Mouse (Mus musculus): ENCODE measurements around the gene Vmp1. TPM values are rescaled to one million over a fixed set of nuclear protein-coding genes. Genes with fewer than 3 reads are reported as not detected.

Gene Vmp1
- total and polyA plus RNA-seq, 3 experiments, result 80.9 to 209 (median 167) TPM

DNA sequence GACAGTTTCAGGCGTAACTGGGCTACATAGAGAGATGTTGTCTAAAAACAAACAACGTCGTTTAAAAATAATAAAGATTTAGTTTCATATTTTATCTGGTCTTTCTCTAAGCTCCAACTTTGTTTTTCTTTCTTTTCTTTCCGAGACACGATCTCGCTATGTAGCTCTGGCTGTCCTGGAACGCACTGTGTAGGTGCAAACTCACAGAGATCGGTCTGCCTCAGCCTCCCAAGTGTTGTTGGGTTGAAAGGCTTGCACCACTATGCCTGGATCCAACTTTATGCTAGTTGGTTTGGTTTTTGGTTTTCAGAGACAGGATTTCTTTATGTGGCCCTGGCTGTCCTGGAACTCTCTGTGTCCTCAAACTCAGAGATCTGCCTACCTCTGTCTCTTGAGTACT lies 138.1 kb downstream of the Vmp1 start:
- Histone ChIP-seq H3K9ac (ENCODE audit: insufficient read depth, low read depth) (peak overlapping the region; percentile 76), H3K27ac (ENCODE audit: insufficient read depth, low read depth) (no peak overlapping the region), H3K4me3 (replicated peaks in 1 of 3; ENCODE audit: low read depth in 2 of 3, low read length in 2 of 3, poor library complexity in 1 of 3) (peak overlapping the region; percentile 64 to 91 (median 83)), H3K36me3 (replicated peaks in 1 of 2; ENCODE audit: control insufficient read depth in 1 of 2, insufficient read depth in 1 of 2, low read length in 1 of 2) (peaks cover 9 to 29% of the 10 kb centered on the region in 2 experiments), H3K4me1 (ENCODE audit: control insufficient read depth in 1 of 2, insufficient read depth in 2 of 2) (peaks cover 8 to 41% of the 10 kb centered on the region in 2 experiments; a peak in 3 of 4 replicates), H3K79me2 (replicated peaks; ENCODE audit: control insufficient read depth, extremely low read depth, insufficient read depth, poor library complexity, severe bottlenecking) (peaks cover 44% of the 10 kb centered on the region), H3K9me3 (replicated peaks; ENCODE audit: low read length) (no peaks in the 10 kb centered on the region), H3K4me2 (ENCODE audit: insufficient read depth, low read depth, poor library complexity, severe bottlenecking) (peak overlapping the region; percentile 98), H3K27me3 (replicated peaks) (no peaks in the 10 kb centered on the region)
- TF ChIP-seq GABPA (IDR thresholded peaks at IDR 0.05; ENCODE audit: insufficient replicate concordance, low read depth, low read length), result no peak
- no peak for TF ChIP-seq ZC3H11A (IDR thresholded peaks at IDR 0.05; ENCODE audit: low read depth, low read length)
- TF ChIP-seq NRF1 (IDR thresholded peaks at IDR 0.05; ENCODE audit: low read depth, low read length), result no peak
- no peak for TF ChIP-seq E2F4 (IDR thresholded peaks at IDR 0.05; ENCODE audit: insufficient replicate concordance, low read depth, low read length)
- TF ChIP-seq POLR2A (IDR thresholded peaks at IDR 0.05; ENCODE audit: low read depth, low read length), result no peak
- TF ChIP-seq CTCF (conservative IDR thresholded peaks at IDR 0.05 in 1 of 2, IDR thresholded peaks at IDR 0.05 in 1 of 2; ENCODE audit: low read depth in 2 of 2, low read length in 2 of 2), result no peak
- no peak for TF ChIP-seq SMC3 (IDR thresholded peaks at IDR 0.05; ENCODE audit: low read depth, low read length)
- no peak for TF ChIP-seq ZNF384 (IDR thresholded peaks at IDR 0.05; ENCODE audit: low read depth, low read length)
- TF ChIP-seq MAX (IDR thresholded peaks at IDR 0.05; ENCODE audit: low read length), result no peak
- TF ChIP-seq RAD21 (IDR thresholded peaks at IDR 0.05; ENCODE audit: low read depth, low read length), result no peak
- TF ChIP-seq SIN3A (IDR thresholded peaks at IDR 0.05; ENCODE audit: low read length), result no peak
- dilution Hi-C loops (cut with MboI; ENCODE audit: extremely low pct_ligation_motif_present, extremely low pct_unique_long_range_greater_than_20kb, low sequenced_read_pairs) (no loop called here), in situ Hi-C loops (cut with MboI; ENCODE audit: low pct_ligation_motif_present, low pct_unique_long_range_greater_than_20kb, low sequenced_read_pairs) (no loop called here)
- no peak for DNase-seq (ENCODE audit: extremely low read depth)

DNA sequence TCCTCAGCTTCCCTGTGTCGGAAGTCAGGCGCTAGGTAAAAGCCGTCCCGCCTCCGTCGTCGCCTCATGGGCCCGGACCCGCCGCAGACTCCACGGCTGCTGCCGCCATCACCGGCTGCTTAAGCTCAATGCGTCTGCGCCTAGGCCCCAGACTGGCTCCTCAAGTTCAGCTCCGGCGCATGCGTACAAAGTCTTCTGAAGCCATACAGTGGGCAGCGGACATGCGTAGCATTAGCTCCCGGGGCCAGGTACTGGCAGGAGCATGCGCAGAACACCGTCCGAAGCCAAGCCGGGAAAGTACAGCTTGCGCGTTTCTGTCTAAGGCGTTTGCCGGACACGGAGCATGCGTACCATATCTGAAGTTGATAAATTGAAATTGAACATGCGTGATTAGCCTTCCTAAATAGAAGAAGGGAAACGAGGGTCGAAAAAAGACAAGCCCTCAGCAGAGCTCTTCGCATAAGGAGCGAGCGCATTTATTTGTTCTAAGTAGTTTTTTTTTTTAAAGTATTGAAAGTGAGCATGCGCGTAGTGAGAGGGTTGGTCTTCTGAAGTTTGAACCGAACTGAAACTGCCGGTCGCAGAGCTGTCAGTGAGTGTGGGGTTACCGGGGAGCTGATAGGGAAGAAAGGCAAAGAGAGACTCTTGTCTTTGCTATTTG lies 138.9 kb downstream of the Vmp1 start, which contains the start of the genes Rps6kb1 and Tubd1:
Gene Rps6kb1, minus strand, starts transcription at position 167 of the 661 bp plus-strand sequence.
Gene Tubd1, plus strand, starts transcription at position 353 of the 661 bp plus-strand sequence.
- peak within 1 kb of the TSS; percentile 98 for H3K4me2 ChIP-seq (ENCODE audit: insufficient read depth, low read depth, poor library complexity, severe bottlenecking)
- in situ Hi-C loops (cut with MboI; ENCODE audit: low pct_ligation_motif_present, low pct_unique_long_range_greater_than_20kb, low sequenced_read_pairs), result no loop called here
- no peaks in the 10 kb centered on the region for H3K9me3 ChIP-seq (replicated peaks; ENCODE audit: low read length)
- DNase-seq (ENCODE audit: extremely low read depth), result peak; percentile 100
- peaks cover 6 to 26% of the 10 kb centered on the region in 2 experiments for H3K36me3 ChIP-seq (replicated peaks in 1 of 2; ENCODE audit: control insufficient read depth in 1 of 2, insufficient read depth in 1 of 2, low read length in 1 of 2)
- peaks cover 8 to 49% of the 10 kb centered on the region in 2 experiments; a peak in 3 of 4 replicates for H3K4me1 ChIP-seq (ENCODE audit: control insufficient read depth in 1 of 2, insufficient read depth in 2 of 2)
- peak within 1 kb of the TSS; percentile 97 for H3K9ac ChIP-seq (ENCODE audit: insufficient read depth, low read depth)
- peaks cover 51% of the 10 kb centered on the region for H3K79me2 ChIP-seq (replicated peaks; ENCODE audit: control insufficient read depth, extremely low read depth, insufficient read depth, poor library complexity, severe bottlenecking)
- dilution Hi-C loops (cut with MboI; ENCODE audit: extremely low pct_ligation_motif_present, extremely low pct_unique_long_range_greater_than_20kb, low sequenced_read_pairs), result no loop called here
- H3K27ac ChIP-seq (ENCODE audit: insufficient read depth, low read depth), result peak within 1 kb of the TSS; percentile 63
- H3K27me3 ChIP-seq (replicated peaks), result no peaks in the 10 kb centered on the region
- peak within 1 kb of the TSS; percentile 83 to 97 (median 91) for H3K4me3 ChIP-seq (replicated peaks in 1 of 3; ENCODE audit: low read depth in 2 of 3, low read length in 2 of 3, poor library complexity in 1 of 3)
- TF ChIP-seq ELF1 (IDR thresholded peaks at IDR 0.05; ENCODE audit: low read depth, low read length) (peak; percentile 90), ZMIZ1 (IDR thresholded peaks at IDR 0.05; ENCODE audit: low read depth, low read length) (peak; percentile 95), ZKSCAN1 (IDR thresholded peaks at IDR 0.05; ENCODE audit: borderline replicate concordance, low read depth, low read length) (no peak; the same call in 1 of the 2 replicates), POLR2A (IDR thresholded peaks at IDR 0.05; ENCODE audit: low read depth, low read length) (peak; percentile 98), MAX (IDR thresholded peaks at IDR 0.05; ENCODE audit: low read length) (peak; percentile 98), MXI1 (IDR thresholded peaks at IDR 0.05; ENCODE audit: low read depth, low read length) (peak; percentile 95), ZNF384 (IDR thresholded peaks at IDR 0.05; ENCODE audit: low read depth, low read length) (peak; percentile 97), RAD21 (IDR thresholded peaks at IDR 0.05; ENCODE audit: low read depth, low read length) (no peak), MAFK (IDR thresholded peaks at IDR 0.05; ENCODE audit: insufficient replicate concordance, low read length) (0 out of 2 replicates have a peak, but pooled peaks have one; percentile 37), SMC3 (IDR thresholded peaks at IDR 0.05; ENCODE audit: low read depth, low read length) (no peak), NELFE (IDR thresholded peaks at IDR 0.05; ENCODE audit: low read depth, low read length) (peak; percentile 99), UBTF (IDR thresholded peaks at IDR 0.05; ENCODE audit: low read depth, low read length) (peak; percentile 63; the same call in 1 of the 2 replicates), GABPA (IDR thresholded peaks at IDR 0.05; ENCODE audit: insufficient replicate concordance, low read depth, low read length) (peak; percentile 66; the same call in 1 of the 2 replicates), NRF1 (IDR thresholded peaks at IDR 0.05; ENCODE audit: low read depth, low read length) (peak; percentile 93), KAT2A (IDR thresholded peaks at IDR 0.05; ENCODE audit: insufficient replicate concordance, low read length) (peak; percentile 98), HCFC1 (IDR thresholded peaks at IDR 0.05; ENCODE audit: low read depth, low read length) (peak; percentile 99), JUND (conservative IDR thresholded peaks at IDR 0.05; ENCODE audit: low read depth, low read length) (peak; percentile 21; the same call in 1 of the 2 replicates), E2F4 (IDR thresholded peaks at IDR 0.05; ENCODE audit: insufficient replicate concordance, low read depth, low read length) (peak; percentile 86; the same call in 1 of the 2 replicates), TBP (conservative IDR thresholded peaks at IDR 0.05; ENCODE audit: low read depth, low read length) (peak; percentile 80), EP300 (IDR thresholded peaks at IDR 0.05; ENCODE audit: low read length) (no peak), MYC (IDR thresholded peaks at IDR 0.05; ENCODE audit: low read depth, low read length) (peak; percentile 91), CHD2 (IDR thresholded peaks at IDR 0.05; ENCODE audit: low read length) (no peak; the same call in 1 of the 2 replicates), PAX5 (IDR thresholded peaks at IDR 0.05; ENCODE audit: low read length) (no peak), USF2 (conservative IDR thresholded peaks at IDR 0.05; ENCODE audit: low read depth, low read length) (no peak), MAZ (IDR thresholded peaks at IDR 0.05; ENCODE audit: low read depth, low read length) (peak; percentile 74; the same call in 1 of the 2 replicates), IRF4 (IDR thresholded peaks at IDR 0.05; ENCODE audit: low read depth, low read length) (peak; percentile 91), ZC3H11A (IDR thresholded peaks at IDR 0.05; ENCODE audit: low read depth, low read length) (no peak), TCF12 (IDR thresholded peaks at IDR 0.05; ENCODE audit: low read depth, low read length) (peak; percentile 96)

All from CH12.LX (cell line).